Mouse (Mus musculus): ENCODE measurements at regions not wholly inside any gene's neighbourhood (a gene's known extent, or its start where the extent isn't known, plus 50 kb on each side); places are given as distances from the start of the nearest gene placed in this dataset.

- no peak for DNase-seq (ENCODE audit: low spot score)
Measured at GRCm38 (mm10) chr17:52036479-52036878, 203.4 kb upstream of the Satb1 start.

GRCm38 (mm10) chr17:52031079-52031478, 198.0 kb upstream of the Satb1 start:
- DNase-seq (ENCODE audit: low spot score), result no peak

DNA sequence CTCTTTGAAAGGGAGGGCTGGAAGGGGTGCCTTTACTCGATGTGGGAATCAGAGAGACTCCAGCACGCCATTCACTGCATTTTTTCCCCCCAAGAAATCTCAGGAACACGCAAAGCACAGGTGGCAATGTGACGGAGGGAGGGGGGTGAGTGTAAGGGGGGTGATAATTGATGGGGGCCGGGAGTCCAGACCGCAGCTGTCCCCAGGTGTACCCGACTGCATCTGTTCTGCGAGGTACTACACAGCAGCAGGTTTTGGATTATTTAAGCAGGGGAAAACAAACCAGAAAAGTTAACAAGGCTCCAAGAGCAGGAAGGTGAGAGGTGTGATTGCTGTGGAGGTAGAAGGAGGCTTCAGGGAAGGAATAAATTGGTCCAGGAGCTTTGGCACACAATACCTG, 153.8 kb upstream of the Satb1 start:
- DNase-seq (ENCODE audit: low spot score), result no peak

DNA sequence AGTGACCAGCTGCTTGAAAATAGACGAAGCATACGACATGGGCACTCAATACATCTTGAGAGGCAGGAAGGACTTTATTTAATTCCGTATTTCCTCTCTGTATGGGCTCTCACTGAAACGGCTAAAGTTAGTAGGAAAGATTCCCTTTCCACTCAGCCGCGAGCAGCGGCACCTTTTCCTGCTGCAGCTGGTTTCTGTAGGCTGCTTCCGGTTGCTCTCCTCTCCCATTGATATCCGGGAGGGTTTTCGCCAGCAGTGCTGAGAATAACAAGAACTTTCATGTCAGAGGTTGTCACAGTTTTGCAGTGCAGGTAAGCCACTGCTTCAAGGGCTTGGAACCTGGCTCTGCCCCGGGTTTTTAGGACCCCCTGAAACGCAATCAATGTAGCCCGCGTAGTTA, 153.1 kb upstream of the Satb1 start:
- DNase-seq (ENCODE audit: low spot score), result no peak

DNA sequence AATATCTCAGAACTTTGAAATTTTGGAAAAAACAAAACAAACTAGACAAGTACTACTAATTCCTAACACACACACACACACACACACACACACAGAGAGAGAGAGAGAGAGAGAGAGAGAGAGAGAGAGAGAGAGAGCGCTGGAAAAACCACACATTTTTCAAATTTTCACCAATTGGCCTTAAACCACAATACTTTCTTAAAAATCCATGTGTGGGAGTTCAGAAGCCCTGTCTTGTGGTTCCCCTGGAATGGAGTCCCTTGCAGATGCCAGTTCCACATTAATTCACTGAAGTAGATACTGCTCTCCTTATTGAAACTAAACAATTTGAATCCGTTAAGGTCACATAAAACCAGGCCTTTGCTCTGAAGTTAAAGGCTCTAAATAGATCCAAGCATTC, 146.0 kb upstream of the Satb1 start:
- no peak for DNase-seq (ENCODE audit: low spot score)

DNA sequence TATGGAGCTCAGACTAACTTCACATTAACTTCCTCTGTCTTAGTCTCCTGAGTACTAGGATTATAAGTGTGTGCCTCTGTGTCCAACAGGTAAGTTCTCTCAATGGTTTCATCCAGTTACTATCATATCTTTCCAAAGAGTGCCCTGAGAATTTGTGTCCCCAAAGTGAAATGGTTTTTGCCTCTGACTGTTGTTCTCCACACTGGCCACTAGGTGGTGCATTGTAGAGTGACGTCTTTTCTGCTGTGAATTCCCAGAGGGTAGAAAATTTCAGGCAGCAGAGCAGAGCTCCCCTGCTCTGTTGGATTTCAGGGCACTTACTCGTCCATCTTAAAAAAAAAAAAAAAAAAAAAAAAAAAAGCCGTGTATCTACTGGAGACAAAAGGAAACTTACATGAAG, 138.4 kb upstream of the Satb1 start:
- no peak for DNase-seq (ENCODE audit: low spot score)

GRCm38 (mm10) chr17:51966573-51967284, 133.6 kb upstream of the Satb1 start:
- no peak for DNase-seq (ENCODE audit: low spot score)

DNA sequence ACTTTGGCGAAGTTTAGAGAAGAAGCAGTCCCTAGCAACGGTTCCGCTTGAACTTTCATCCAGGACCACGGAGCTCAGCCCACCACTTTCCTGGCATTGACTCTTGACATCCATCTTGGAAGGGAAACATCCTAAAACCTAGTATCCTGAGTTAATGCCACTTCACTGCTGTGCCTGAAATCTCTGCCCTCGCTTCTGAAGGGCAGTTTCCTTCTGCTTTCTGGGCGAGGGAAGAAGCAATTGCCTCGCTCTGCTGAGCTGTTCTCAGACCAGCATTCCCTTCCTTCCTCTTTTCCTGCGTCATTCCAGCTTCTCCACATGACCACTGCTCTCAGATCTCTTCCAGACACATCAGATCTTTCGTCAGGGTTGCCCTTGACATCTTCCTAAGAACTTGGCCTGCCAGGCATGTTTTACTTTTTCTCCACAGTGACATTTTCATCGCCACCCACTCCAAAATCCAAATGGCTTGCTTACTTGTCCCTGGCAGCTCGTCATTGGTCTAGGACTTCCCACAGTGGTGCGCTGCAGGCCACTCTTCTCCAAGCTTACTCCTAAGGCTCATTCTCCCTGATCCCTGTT, 129.5 kb upstream of the Satb1 start:
- DNase-seq (ENCODE audit: low spot score), result no peak

DNA sequence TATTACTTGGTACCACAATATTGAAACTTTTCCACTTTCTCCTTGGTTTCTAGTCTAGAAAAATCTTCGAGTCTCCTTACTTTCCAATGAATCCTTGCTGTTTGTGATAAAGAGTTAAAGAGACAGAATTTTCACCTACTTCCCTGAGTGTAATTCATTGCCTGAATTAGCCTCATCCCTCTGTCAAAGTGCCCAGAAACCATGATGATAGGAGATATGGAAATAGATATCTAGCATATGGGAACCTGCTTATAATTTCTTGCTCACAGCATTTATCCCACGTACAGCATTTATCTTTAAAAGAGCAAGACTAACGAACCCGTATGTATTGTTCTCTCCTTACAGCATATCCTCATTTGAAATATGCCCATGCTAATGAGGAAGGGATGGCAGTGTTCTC, 128.2 kb upstream of the Satb1 start:
- peak; percentile 10 for DNase-seq (ENCODE audit: low spot score)

- no peak for DNase-seq (ENCODE audit: low spot score)
Measured at GRCm38 (mm10) chr17:51956275-51956674, 123.2 kb upstream of the Satb1 start.

- DNase-seq (ENCODE audit: low spot score), result no peak
Measured at GRCm38 (mm10) chr17:51937707-51938106, 104.6 kb upstream of the Satb1 start.

DNA sequence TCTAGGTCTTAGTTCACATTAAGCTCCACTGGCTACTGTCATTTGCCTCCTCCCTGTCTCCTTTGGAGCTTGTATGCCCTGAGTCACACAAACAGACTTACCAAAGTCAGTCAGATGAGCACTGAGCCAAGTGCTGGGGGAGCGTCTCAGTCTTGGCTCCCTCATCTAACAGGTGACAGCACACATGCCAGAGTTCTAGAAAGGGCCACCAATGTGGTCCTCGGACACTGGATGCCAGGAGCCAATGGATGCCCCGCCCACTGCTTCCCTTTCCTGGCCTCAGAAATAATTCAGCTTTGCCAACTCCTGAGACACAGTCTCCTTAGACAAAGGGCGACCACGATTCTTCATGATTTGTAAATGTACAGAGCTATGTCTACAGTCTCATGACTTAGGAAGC, 103.0 kb upstream of the Satb1 start:
- DNase-seq (ENCODE audit: low spot score), result no peak

GRCm38 (mm10) chr17:51926392-51926791, 93.3 kb upstream of the Satb1 start:
- DNase-seq (ENCODE audit: low spot score), result no peak

GRCm38 (mm10) chr17:51907031-51907430, 73.9 kb upstream of the Satb1 start:
- no peak for DNase-seq (ENCODE audit: low spot score)

DNA sequence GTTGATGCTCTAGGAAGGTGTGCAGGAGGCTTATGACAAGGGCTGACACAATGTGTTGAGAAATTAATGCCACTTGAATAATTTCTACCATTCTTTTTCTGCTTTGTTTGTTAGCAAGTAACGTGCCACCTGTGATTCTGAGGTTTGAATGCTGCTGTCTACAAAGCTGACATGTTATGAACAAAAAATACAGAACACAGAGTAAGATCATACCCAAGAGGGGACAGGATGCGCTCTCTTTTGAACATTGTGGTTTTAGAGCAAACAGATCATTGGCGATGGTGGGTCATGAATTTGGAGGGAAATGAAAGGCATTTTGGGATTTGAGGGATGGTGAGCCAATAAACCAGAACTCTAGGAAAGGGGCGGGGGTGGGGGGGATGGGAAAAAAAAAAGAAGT, 73.3 kb upstream of the Satb1 start:
- DNase-seq (ENCODE audit: low spot score), result no peak

GRCm38 (mm10) chr17:51903885-51904284, 70.8 kb upstream of the Satb1 start:
- no peak for DNase-seq (ENCODE audit: low spot score)

DNA sequence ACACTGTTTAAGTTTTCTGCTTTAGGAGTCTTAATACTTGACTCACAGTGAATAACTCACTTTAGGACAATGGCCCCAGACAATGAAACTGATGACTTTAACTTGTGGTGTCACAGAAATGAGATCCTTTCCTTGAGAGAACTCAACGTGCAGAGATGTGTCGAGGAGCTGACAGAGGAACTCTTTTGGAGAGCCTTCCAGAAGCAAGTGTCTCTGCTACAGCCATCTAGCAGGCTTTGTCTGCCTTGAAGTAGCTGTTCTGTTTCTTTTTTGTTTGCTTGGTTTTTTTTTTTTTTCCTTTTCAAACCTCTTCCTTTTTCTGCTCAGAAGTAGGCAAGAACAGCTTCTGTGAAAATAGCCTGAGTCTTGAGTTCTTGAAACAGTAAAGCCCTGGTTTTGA, 66.3 kb upstream of the Satb1 start:
- DNase-seq (ENCODE audit: low spot score), result no peak

GRCm38 (mm10) chr17:51896160-51896559, 63.1 kb upstream of the Satb1 start:
- no peak for DNase-seq (ENCODE audit: low spot score)

- DNase-seq (ENCODE audit: low spot score), result no peak
Measured at GRCm38 (mm10) chr17:51894278-51894677, 61.2 kb upstream of the Satb1 start.

GRCm38 (mm10) chr17:51892856-51893255, 59.8 kb upstream of the Satb1 start:
- no peak for DNase-seq (ENCODE audit: low spot score)

- no peak for DNase-seq (ENCODE audit: low spot score)
Measured at GRCm38 (mm10) chr17:51892159-51892558, 59.1 kb upstream of the Satb1 start.
